Mouse (Mus musculus): Measurements from ENCODE around the gene Fat3. TPM values are rescaled to one million over a fixed set of nuclear protein-coding genes. Genes with fewer than 3 reads are reported as not detected.

Gene Fat3
- polyA plus RNA-seq, 1 experiment from 2014 or later: 0.77 TPM

GRCm38 (mm10) chr9:15898112-15898511 is 603.0 kb downstream of the Fat3 start:
- Histone ChIP-seq H3K4me2 (no peak overlapping the region), H3K27me3 (no peaks in the 10 kb centered on the region), H3K36me3 (no peaks in the 10 kb centered on the region), H3K4me3 (no peak overlapping the region), H3K9me3 (replicated peaks) (no peaks in the 10 kb centered on the region), H3K27ac (no peak overlapping the region), H3K9ac (no peak overlapping the region), H3K4me1 (replicated peaks) (no peaks in the 10 kb centered on the region)
- 74% methylated on average over 2 of the region's 2 CpGs for WGBS
- no peak for ATAC-seq (replicated peaks; ENCODE audit: insufficient number of reproducible peaks, insufficient read depth, low FRiP score, low read depth)

DNA sequence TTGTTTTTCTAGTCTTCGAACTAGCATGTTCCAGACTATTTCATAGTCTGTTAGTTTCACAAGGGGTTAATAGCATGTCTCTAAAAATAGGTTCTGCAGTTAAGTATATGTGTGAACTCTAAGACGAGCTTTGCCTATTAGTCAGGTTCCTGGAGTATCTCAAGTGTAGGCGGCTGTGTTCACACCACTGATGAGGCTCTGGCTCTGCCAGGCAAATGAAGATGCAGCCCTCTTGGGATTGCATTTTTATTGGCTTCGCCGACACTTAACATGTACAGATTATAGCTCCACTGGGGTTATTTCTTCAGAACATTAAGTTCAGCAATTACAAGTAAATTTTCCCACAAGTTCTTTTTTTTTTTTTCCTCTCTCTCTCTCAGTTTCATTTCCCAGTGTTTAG is 614.3 kb downstream of the Fat3 start:
- ATAC-seq (replicated peaks; ENCODE audit: insufficient number of reproducible peaks, insufficient read depth, low FRiP score, low read depth): no peak
- no peaks in the 10 kb centered on the region for H3K36me3 ChIP-seq
- 42% methylated on average over 5 of the region's 5 CpGs for WGBS
- H3K9me3 ChIP-seq (replicated peaks): no peaks in the 10 kb centered on the region
- no peak overlapping the region for H3K4me2 ChIP-seq
- 0 out of 2 replicates have a peak, but pooled peaks cover 2% of the 10 kb centered on the region for H3K4me1 ChIP-seq (replicated peaks)
- no peak overlapping the region for H3K9ac ChIP-seq
- H3K27me3 ChIP-seq: no peaks in the 10 kb centered on the region
- no peak overlapping the region for H3K4me3 ChIP-seq
- H3K27ac ChIP-seq: no peak overlapping the region

DNA sequence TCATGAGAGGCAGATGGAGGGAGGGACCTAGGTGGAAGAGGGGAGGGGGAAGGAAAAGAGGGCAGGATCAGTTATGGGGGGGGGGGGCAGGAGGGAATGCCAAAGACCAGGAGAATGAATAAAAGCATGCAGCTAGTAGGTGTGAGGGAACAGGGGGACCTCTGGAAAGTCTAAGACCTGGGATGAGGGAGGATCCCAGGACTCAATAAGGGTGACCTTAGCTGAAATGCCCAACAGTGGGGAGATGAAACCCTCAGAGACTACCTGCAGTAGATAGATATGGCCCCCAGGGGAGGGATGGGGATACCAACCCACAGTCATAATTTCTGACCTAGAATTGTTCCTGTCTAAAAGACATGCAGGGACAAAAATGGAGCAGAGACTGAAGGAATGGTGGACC is 620.3 kb downstream of the Fat3 start:
- H3K9ac ChIP-seq: no peak overlapping the region
- no peaks in the 10 kb centered on the region for H3K27me3 ChIP-seq
- no peaks in the 10 kb centered on the region for H3K36me3 ChIP-seq
- ATAC-seq (replicated peaks; ENCODE audit: insufficient number of reproducible peaks, insufficient read depth, low FRiP score, low read depth): no peak
- H3K4me2 ChIP-seq: no peak overlapping the region
- 0 out of 2 replicates have a peak, but pooled peaks cover 2% of the 10 kb centered on the region for H3K4me1 ChIP-seq (replicated peaks)
- no peaks in the 10 kb centered on the region for H3K9me3 ChIP-seq (replicated peaks)
- no peak overlapping the region for H3K4me3 ChIP-seq
- H3K27ac ChIP-seq: no peak overlapping the region

DNA sequence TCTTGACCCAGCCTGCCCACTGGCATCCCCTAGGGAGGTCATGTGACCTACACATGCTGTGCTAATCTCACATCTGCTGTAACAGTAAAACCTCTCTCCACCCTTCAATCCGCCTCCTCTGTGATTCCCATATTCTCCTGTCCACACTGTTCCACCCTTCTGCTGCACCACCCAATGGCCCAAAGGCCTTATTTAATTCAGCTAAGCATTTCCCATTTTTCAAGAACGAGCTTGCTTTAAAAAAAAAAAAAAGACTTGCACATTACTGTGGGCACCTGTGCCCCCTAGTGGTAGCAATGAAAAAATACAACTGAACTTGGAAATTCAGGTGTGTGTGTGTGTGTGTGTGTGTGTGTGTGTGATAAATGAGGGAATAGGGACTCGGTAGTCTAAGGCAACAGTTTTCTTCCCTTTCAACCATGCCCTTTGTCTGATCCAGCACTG is 620.9 kb downstream of the Fat3 start:
- H3K4me2 ChIP-seq: no peak overlapping the region
- 19% methylated on average over 3 of the region's 3 CpGs for WGBS
- H3K4me3 ChIP-seq: no peak overlapping the region
- no peak overlapping the region for H3K9ac ChIP-seq
- no peaks in the 10 kb centered on the region for H3K36me3 ChIP-seq
- H3K27ac ChIP-seq: no peak overlapping the region
- H3K4me1 ChIP-seq (replicated peaks): 0 out of 2 replicates have a peak, but pooled peaks cover 2% of the 10 kb centered on the region
- ATAC-seq (replicated peaks; ENCODE audit: insufficient number of reproducible peaks, insufficient read depth, low FRiP score, low read depth): no peak
- no peaks in the 10 kb centered on the region for H3K27me3 ChIP-seq
- no peaks in the 10 kb centered on the region for H3K9me3 ChIP-seq (replicated peaks)

- H3K9ac ChIP-seq: no peak within 1 kb of the TSS
- no peak within 1 kb of the TSS for H3K4me2 ChIP-seq
- H3K4me3 ChIP-seq: no peak within 1 kb of the TSS
- H3K27me3 ChIP-seq: peaks cover 22% of the 10 kb centered on the region
- H3K36me3 ChIP-seq: no peaks in the 10 kb centered on the region
- no peaks in the 10 kb centered on the region; the same call in 1 of the 2 replicates for H3K4me1 ChIP-seq (replicated peaks)
- 51% methylated on average over 19 of the region's 19 CpGs for WGBS
- no peak within 1 kb of the TSS for H3K27ac ChIP-seq
- no peak for ATAC-seq (replicated peaks; ENCODE audit: insufficient number of reproducible peaks, insufficient read depth, low FRiP score, low read depth)
- no peaks in the 10 kb centered on the region for H3K9me3 ChIP-seq (replicated peaks)
Measured at GRCm38 (mm10) chr9:15874506-15875160, 626.5 kb downstream of the Fat3 start, which contains the start of gene Mtnr1b. Mtnr1b (minus strand) TSS chr9:15874556.

DNA sequence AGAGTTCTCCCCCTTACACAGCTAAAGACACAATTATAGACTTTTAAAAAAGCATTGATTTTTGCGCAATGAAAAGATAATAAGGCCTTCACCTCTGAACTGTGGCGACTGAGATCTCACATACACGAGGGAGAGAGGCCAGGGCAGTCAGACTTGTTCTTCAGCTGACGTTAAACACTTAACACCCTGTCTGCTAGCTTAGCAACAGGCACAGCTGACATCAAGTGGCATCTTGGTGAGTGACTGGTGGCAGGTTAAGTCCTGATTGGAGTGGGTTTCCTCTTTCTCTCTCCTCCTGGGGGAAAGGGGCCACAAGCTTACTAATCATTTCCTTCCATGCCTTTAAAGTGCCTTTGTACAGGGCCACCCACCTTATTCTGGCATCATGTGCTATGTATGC is 631.1 kb downstream of the Fat3 start:
- ATAC-seq (replicated peaks; ENCODE audit: insufficient number of reproducible peaks, insufficient read depth, low FRiP score, low read depth): no peak
- Histone ChIP-seq H3K4me3 (no peak overlapping the region), H3K27me3 (peaks cover 22% of the 10 kb centered on the region), H3K4me2 (no peak overlapping the region), H3K27ac (no peak overlapping the region), H3K36me3 (no peaks in the 10 kb centered on the region), H3K9ac (no peak overlapping the region), H3K4me1 (replicated peaks) (no peaks in the 10 kb centered on the region; the same call in 1 of the 2 replicates), H3K9me3 (replicated peaks) (no peaks in the 10 kb centered on the region)
- 29% methylated on average over 4 of the region's 4 CpGs for WGBS

DNA sequence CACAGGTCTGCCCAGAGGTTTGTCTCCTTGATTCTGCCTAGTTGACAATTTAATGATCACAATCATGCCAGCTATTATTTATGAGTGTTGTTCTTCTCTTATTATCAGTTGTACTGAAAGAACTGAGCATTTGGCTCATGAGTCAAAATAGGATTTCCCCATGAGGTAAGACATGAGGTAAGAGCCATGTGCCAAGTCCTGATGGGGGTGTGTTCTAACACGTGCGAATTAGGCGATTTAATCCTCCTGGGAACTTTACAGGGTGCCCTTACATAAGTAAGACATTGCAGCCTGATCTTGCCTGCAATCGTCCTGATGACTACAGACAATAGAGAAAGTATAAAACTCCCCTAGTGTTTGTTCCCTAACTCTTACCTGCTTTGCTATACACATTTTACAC is 631.6 kb downstream of the Fat3 start:
- WGBS: 65% methylated on average over 4 of the region's 4 CpGs
- no peak overlapping the region for H3K27ac ChIP-seq
- H3K4me3 ChIP-seq: no peak overlapping the region
- H3K4me2 ChIP-seq: no peak overlapping the region
- no peaks in the 10 kb centered on the region for H3K9me3 ChIP-seq (replicated peaks)
- H3K4me1 ChIP-seq (replicated peaks): no peaks in the 10 kb centered on the region; the same call in 1 of the 2 replicates
- ATAC-seq (replicated peaks; ENCODE audit: insufficient number of reproducible peaks, insufficient read depth, low FRiP score, low read depth): no peak
- no peaks in the 10 kb centered on the region for H3K36me3 ChIP-seq
- no peak overlapping the region for H3K9ac ChIP-seq
- H3K27me3 ChIP-seq: peaks cover 17% of the 10 kb centered on the region

- Histone ChIP-seq H3K9me3 (replicated peaks) (no peaks in the 10 kb centered on the region), H3K4me1 (replicated peaks) (peaks cover 2% of the 10 kb centered on the region; the same call in 1 of the 2 replicates), H3K4me3 (no peak overlapping the region), H3K27me3 (no peaks in the 10 kb centered on the region), H3K27ac (no peak overlapping the region), H3K36me3 (no peaks in the 10 kb centered on the region), H3K9ac (no peak overlapping the region), H3K4me2 (no peak overlapping the region)
- no peak for ATAC-seq (replicated peaks; ENCODE audit: insufficient number of reproducible peaks, insufficient read depth, low FRiP score, low read depth)
- 71% methylated on average over 10 of the region's 10 CpGs for WGBS
Measured at GRCm38 (mm10) chr9:15866280-15867072, 634.6 kb downstream of the Fat3 start.

DNA sequence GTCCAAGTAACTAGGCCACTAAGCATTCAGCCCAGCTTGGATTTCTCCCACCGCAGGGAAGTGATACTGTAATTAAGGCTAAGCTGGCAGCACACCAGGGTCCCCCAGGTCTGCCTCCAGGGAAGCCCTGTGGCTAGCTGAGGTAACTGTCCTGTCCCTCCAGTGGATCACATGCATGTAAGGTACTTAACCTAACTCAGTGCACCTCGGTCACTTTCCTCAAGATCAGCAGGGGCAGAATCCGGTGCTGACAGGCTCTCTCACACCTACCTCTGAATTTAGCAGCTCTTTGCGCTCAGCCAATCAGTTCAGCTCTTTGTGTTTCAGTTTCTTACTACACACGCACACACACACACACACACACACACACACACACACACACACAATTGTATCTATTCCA is 639.7 kb downstream of the Fat3 start:
- Histone ChIP-seq H3K9ac (no peak overlapping the region), H3K4me3 (no peak overlapping the region), H3K4me1 (replicated peaks) (0 out of 2 replicates have a peak, but pooled peaks cover 2% of the 10 kb centered on the region), H3K27me3 (no peaks in the 10 kb centered on the region), H3K9me3 (replicated peaks) (no peaks in the 10 kb centered on the region), H3K4me2 (no peak overlapping the region), H3K36me3 (no peaks in the 10 kb centered on the region), H3K27ac (no peak overlapping the region)
- peak; percentile 72 for ATAC-seq (replicated peaks; ENCODE audit: insufficient number of reproducible peaks, insufficient read depth, low FRiP score, low read depth)
- 30% methylated on average over 5 of the region's 5 CpGs for WGBS

All from heart, embryonic 15.5 days (tissue).